11 mouse cellular contexts compared by ENCODE assay signal in the genomic region with DNA sequence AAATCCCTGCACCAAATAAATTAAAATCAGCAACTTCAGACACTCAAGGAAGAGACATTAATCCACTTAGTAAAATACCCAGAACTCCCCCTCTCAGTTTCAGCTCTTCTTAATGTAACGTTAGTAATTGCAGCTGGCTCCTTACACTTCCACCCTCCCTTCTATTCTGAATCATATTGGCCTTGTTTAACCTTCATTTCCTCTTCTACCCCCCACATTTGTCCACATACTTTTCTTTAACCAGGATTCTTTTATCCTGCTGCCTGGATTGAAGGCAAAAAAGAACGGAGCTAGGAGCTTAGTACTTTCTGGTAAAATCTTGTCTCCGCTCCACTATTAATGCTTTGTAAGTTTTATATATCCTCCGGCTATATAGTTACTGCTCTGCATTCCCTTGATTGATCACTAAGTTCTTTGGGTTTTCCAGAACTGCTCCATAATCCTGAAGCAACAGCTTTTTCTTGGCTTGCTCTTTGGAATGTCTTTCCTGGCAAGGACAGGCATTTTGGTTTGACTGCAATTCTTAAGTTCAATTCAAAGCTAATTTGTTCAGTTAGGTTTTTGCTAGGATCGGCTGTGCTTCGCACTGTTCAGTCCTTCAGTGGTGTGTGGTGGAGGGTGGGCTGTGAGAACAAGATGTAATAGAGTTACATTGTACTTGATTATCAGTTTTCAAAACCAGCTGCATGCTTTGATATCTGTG.
DNase-seq lines count a peak whose midpoint lies in the region; ATAC-seq and TF ChIP-seq lines count a peak whose summit lies in the region.
"Had no signal": no experiment of that assay in that cellular context is flagged by ENCODE, and none has a peak within 500 bp of the region (broad histone marks: within the 10 kb centered on the region; RNA-seq: fewer than 3 reads in every experiment).

No protein-coding gene starts in this region.

- H3K36me3 ChIP-seq in kidney, adult 2 months (ENCODE audit: control insufficient read depth, insufficient read depth, low read length): no peaks in the 10 kb centered on the region
- H3K36me3 ChIP-seq: embryonic facial prominence, embryonic 12.5 days had no signal

- DNase-seq in kidney, adult 2 months: peak; percentile 52
- DNase-seq in kidney, postnatal 36 days: no peak
- DNase-seq in adipocyte (ENCODE audit: low spot score): peak; percentile 48
- DNase-seq in gonadal fat pad, adult 2 months (ENCODE audit: low read depth): peak; percentile 12
- peak; percentile 40 for DNase-seq in lung, postnatal 36 days
- no peak for DNase-seq in embryo, embryonic 10 days (ENCODE audit: low spot score)
- DNase-seq: cerebellum, adult 18-20 months; right cerebral cortex, postnatal 14 days had no signal

- no peak overlapping the region for H3K4me3 ChIP-seq in kidney, adult 2 months (ENCODE audit: insufficient read depth, low read depth, low read length)
- H3K4me3 ChIP-seq: embryonic facial prominence, embryonic 12.5 days had no signal

- TF ChIP-seq POLR2A in kidney, adult 2 months (IDR thresholded peaks at IDR 0.05; ENCODE audit: low read depth, low read length): no peak

- WGBS in kidney, adult 2 months: 57% methylated on average over 6 of the region's 6 CpGs

- ATAC-seq in activated CD4-positive, CD25-positive, alpha-beta regulatory T cell, adult 4 months: no peak
- ATAC-seq: inflammation-experienced regulatory T-cells, adult 6 months had no signal

- peaks cover 2% of the 10 kb centered on the region; the same call in 1 of the 2 replicates for H3K4me1 ChIP-seq in kidney, adult 2 months (ENCODE audit: control insufficient read depth, insufficient read depth, low read length)

- no peaks in the 10 kb centered on the region; the same call in 1 of the 2 replicates for H3K27me3 ChIP-seq in kidney, adult 2 months (replicated peaks; ENCODE audit: control insufficient read depth, insufficient read depth, low read length)

- peak overlapping the region; percentile 26; the same call in 1 of the 2 replicates for H3K27ac ChIP-seq in kidney, adult 2 months (ENCODE audit: insufficient read depth, low read depth, low read length)
- H3K27ac ChIP-seq: embryonic facial prominence, embryonic 12.5 days had no signal

- TF ChIP-seq CTCF in kidney, adult 2 months (conservative IDR thresholded peaks at IDR 0.05; ENCODE audit: insufficient read depth, insufficient read length, low read depth, low read length): no peak

Comparison
In these comparisons a context has a peak if more than half of its experiments do, and no peak if none do; other contexts are left out.
1. DNase-seq: peak in kidney, adult 2 months (single experiment), adipocyte (single experiment), gonadal fat pad, adult 2 months (single experiment) and lung, postnatal 36 days (single experiment); none in kidney, postnatal 36 days (0 of 2) and embryo, embryonic 10 days (single experiment).